Mouse (Mus musculus) naive thymus-derived CD4-positive, alpha-beta T cell, adult 5 months (primary cell): ENCODE data around the gene Cyp2c67. TPM values are rescaled to one million over a fixed set of nuclear protein-coding genes. Genes with fewer than 3 reads are reported as not detected.

ENCODE experiments used
- polyA plus RNA-seq: library from polyadenylated mRNA; unstranded; fragments of 100-300 nt; shearing (Covaris generic); gene quantifications from one replicate; pipeline ENCODE4 v1.2.1, GENCODE M21; 2017

Cyp2c67 gene
- polyA plus RNA-seq, result not detected

DNA sequence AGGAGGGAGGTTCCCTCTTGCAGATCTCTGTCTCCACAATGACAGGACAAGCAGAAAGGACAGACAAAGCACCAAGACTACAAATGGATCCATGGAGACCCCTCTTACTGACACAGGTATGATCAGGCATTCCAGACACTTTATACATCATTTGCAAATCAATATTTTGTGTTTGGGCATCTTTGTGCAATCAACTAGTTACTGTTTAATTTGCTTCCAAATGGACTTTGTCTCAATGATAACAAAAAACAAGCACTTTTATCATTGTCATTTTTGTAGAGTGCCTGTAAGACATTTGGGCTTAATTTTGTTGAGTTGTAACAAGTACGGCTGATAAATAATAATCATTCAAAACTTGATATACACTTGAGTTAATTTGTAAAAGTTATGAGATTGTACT is at the start of gene Cyp2c67:
Cyp2c67 (minus strand) TSS at position 114 of the 400 bp plus-strand sequence.

Other genes with a start within 250 kb of the Cyp2c67 start
- gene Cyp2c38, start 186.0 kb downstream of the Cyp2c67 start, polyA plus RNA-seq, result not detected
- gene Cyp2c39, start 138.2 kb downstream of the Cyp2c67 start, polyA plus RNA-seq, result not detected
- not detected for gene Cyp2c68, start 92.0 kb upstream of the Cyp2c67 start, polyA plus RNA-seq
- gene Cyp2c40, start 163.8 kb upstream of the Cyp2c67 start, polyA plus RNA-seq, result not detected
- not detected for gene Cyp2c69, start 237.7 kb upstream of the Cyp2c67 start, polyA plus RNA-seq